Mouse (Mus musculus) erythroblast, embryonic 14.5 days (primary cell): ENCODE data around the gene Me3. TPM values are rescaled to one million over a fixed set of nuclear protein-coding genes. Genes with fewer than 3 reads are reported as not detected.

Experiments used
- H3K27me3 ChIP-seq: 2 replicates; pipeline ENCODE4 v1.6.1; 2012; ENCODE audit warnings: inconsistent platforms; ENCODE audit not compliant: control insufficient read depth
- H3K36me3 ChIP-seq: 2 replicates; pipeline ENCODE4 v1.6.1; 2012; ENCODE audit warnings: mild to moderate bottlenecking, inconsistent platforms; ENCODE audit not compliant: control insufficient read depth
- H3K4me1 ChIP-seq: 2 replicates; pipeline ENCODE4 v1.6.1; 2012; ENCODE audit warnings: inconsistent platforms; ENCODE audit not compliant: control insufficient read depth
- H3K4me3 ChIP-seq: replicated peaks from 2 replicates; pipeline ENCODE3; 2012; ENCODE audit warnings: moderate library complexity, mild to moderate bottlenecking, inconsistent platforms
- H3K9me3 ChIP-seq: 2 replicates; pipeline ENCODE4 v1.6.1; 2012; ENCODE audit warnings: low read length, inconsistent platforms, mixed read lengths; ENCODE audit not compliant: control insufficient read depth
- GATA1 ChIP-seq: IDR thresholded peaks from 2 replicates; pipeline ENCODE4 v1.6.1; 2012; ENCODE audit warnings: low read length, inconsistent platforms, mixed read lengths
- TAL1 ChIP-seq: IDR thresholded peaks from 3 replicates; pipeline ENCODE4 v1.6.1; 2012; ENCODE audit warnings: low read length, inconsistent platforms, mixed read lengths
- polyA plus RNA-seq: library from polyadenylated mRNA; stranded (reverse); fragments of >175 nt; gene quantifications from 2 replicates; pipeline ENCODE4 v1.2.3, GENCODE M21; 2012

Gene Me3
- polyA plus RNA-seq, 1 experiment, result not detected

DNA sequence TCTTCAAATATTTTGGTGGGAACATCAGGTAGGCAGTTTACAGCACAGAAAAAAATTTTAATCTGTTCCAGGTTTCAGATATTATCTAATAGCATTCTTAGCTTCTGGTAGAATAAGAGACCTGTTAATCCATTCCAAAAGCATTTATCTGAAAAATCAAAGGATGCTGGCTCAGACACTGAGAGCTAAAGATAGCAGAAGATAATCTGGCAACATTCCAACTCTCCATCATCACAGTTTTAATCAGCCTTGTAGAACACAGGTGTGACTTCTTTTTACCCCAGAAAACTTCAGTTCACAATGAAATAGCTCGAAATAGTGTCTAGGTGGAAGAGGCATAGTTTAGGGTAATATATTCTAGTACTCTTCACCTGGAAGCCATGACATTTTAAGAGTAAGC lies 149.2 kb downstream of the Me3 start:
- no peak overlapping the region for H3K4me3 ChIP-seq
- H3K9me3 ChIP-seq, result no peaks in the 10 kb centered on the region
- TF ChIP-seq GATA1 (no peak), TAL1 (no peak)
- H3K4me1 ChIP-seq, result no peaks in the 10 kb centered on the region
- no peaks in the 10 kb centered on the region for H3K27me3 ChIP-seq
- no peaks in the 10 kb centered on the region for H3K36me3 ChIP-seq

- no peaks in the 10 kb centered on the region for H3K9me3 ChIP-seq
- H3K4me1 ChIP-seq, result no peaks in the 10 kb centered on the region
- TF ChIP-seq GATA1 (no peak), TAL1 (no peak)
- H3K27me3 ChIP-seq, result no peaks in the 10 kb centered on the region
- no peak overlapping the region for H3K4me3 ChIP-seq
- H3K36me3 ChIP-seq, result no peaks in the 10 kb centered on the region
Measured at GRCm38 (mm10) chr7:89787735-89788134, 155.5 kb downstream of the Me3 start.

GRCm38 (mm10) chr7:89792576-89792975 lies 160.4 kb downstream of the Me3 start:
- H3K4me3 ChIP-seq, result no peak overlapping the region

GRCm38 (mm10) chr7:89795366-89795765 lies 163.2 kb downstream of the Me3 start:
- no peaks in the 10 kb centered on the region for H3K27me3 ChIP-seq
- no peak overlapping the region for H3K4me3 ChIP-seq
- H3K9me3 ChIP-seq, result no peaks in the 10 kb centered on the region
- H3K36me3 ChIP-seq, result no peaks in the 10 kb centered on the region
- H3K4me1 ChIP-seq, result no peaks in the 10 kb centered on the region
- TF ChIP-seq GATA1 (no peak), TAL1 (no peak)

More at GRCm38 (mm10) chr7:89792576-89792975, 160.4 kb downstream of the Me3 start:
- H3K27me3 ChIP-seq, result no peaks in the 10 kb centered on the region
- no peaks in the 10 kb centered on the region for H3K9me3 ChIP-seq
- no peaks in the 10 kb centered on the region for H3K36me3 ChIP-seq
- TF ChIP-seq TAL1 (no peak), GATA1 (no peak)
- H3K4me1 ChIP-seq, result no peaks in the 10 kb centered on the region

DNA sequence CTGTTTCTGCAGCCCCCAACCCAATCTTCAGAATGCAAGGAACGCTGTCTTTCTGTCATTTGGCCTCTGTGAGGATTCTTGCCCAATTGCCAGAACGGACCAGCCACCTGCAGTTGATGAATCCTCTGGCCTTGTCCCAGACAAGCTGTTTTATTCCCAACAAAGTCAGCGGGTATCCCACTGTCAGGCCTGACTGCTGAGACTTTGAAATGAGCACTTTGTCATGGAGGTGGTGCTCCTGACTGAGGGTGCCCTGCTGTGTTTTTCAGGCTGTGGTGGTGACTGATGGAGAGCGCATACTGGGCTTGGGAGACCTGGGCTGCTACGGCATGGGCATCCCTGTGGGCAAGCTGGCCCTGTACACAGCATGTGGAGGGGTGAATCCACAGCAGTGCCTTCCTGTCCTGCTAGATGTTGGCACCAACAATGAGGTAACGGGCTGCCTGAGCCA lies 164.2 kb downstream of the Me3 start:
- Histone ChIP-seq H3K4me3 (no peak overlapping the region), H3K36me3 (no peaks in the 10 kb centered on the region), H3K9me3 (no peaks in the 10 kb centered on the region), H3K4me1 (no peaks in the 10 kb centered on the region), H3K27me3 (no peaks in the 10 kb centered on the region)
- TF ChIP-seq GATA1, result no peak
- TF ChIP-seq TAL1, result no peak

- H3K9me3 ChIP-seq, result no peaks in the 10 kb centered on the region
Measured at GRCm38 (mm10) chr7:89798358-89799020, 166.3 kb downstream of the Me3 start.

DNA sequence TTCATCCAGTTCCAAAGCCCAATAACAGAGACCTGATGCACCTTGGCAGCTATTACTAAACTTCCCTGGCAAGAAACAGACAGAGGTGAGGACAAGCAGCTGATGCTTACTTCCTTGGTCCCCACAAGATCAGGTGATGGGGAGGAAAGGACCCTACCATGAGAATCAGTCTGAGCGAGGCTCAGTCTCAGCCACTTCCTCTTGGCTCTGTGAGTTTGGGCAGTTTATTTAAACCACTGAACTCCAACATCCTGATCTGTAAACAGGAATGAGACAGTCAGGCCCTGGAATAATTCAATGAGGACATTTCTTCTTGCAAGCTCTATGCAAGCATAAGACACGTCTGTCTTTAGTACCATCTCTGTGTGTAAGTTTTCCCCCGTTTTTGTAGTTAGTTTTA lies 170.3 kb downstream of the Me3 start:
- no peaks in the 10 kb centered on the region for H3K4me1 ChIP-seq
- H3K4me3 ChIP-seq, result no peak overlapping the region
- no peaks in the 10 kb centered on the region for H3K36me3 ChIP-seq
- H3K27me3 ChIP-seq, result no peaks in the 10 kb centered on the region
- H3K9me3 ChIP-seq, result no peaks in the 10 kb centered on the region
- TF ChIP-seq GATA1, result no peak
- no peak for TF ChIP-seq TAL1

More at GRCm38 (mm10) chr7:89798358-89799020, 166.3 kb downstream of the Me3 start:
- Histone ChIP-seq H3K36me3 (no peaks in the 10 kb centered on the region), H3K27me3 (no peaks in the 10 kb centered on the region), H3K4me1 (no peaks in the 10 kb centered on the region), H3K4me3 (no peak overlapping the region)
- TF ChIP-seq TAL1, result no peak
- no peak for TF ChIP-seq GATA1

DNA sequence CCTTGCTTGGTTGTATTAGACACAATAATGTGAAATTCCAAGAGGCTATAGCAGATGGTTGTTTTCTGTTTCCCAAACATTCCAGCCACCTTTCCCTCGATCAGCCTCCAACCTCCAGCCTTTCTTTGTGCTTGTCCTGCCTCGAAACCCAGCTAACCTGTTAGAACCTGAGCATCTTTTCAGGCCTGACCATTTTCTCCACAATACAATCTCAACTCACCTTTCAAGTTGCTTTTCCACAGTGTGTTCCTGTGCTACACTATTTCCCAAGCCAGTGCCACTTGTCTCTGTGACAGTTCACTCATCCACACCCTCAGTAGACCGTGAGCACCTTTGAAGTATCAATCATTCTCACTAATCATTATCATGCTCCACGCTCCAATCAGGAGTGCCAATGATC lies 171.8 kb downstream of the Me3 start:
- TF ChIP-seq GATA1, result no peak
- no peak for TF ChIP-seq TAL1
- H3K4me1 ChIP-seq, result no peaks in the 10 kb centered on the region
- no peaks in the 10 kb centered on the region for H3K9me3 ChIP-seq
- H3K4me3 ChIP-seq, result no peak overlapping the region
- H3K36me3 ChIP-seq, result no peaks in the 10 kb centered on the region
- no peaks in the 10 kb centered on the region for H3K27me3 ChIP-seq

DNA sequence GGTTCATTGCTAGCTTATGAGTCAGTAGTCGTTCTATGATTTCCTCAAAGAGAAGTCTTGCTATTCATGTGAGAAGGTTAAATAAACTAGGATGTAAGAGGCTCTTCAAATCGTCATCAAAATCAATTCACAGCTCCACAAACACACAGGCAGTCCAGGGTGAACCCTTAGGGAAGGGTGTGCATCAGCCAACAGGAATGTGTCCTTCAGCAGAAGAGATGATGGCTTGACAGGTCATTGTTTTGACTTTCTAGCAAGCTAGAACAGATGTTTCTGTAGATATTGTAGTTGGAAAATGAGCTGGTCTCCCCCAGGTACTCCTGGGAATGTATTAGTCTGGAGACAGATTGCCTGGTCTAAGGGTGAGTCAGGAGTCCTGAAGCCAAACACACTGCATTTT lies 177.2 kb downstream of the Me3 start:
- no peaks in the 10 kb centered on the region for H3K9me3 ChIP-seq
- TF ChIP-seq GATA1, result no peak
- TF ChIP-seq TAL1, result no peak
- no peaks in the 10 kb centered on the region for H3K4me1 ChIP-seq
- H3K27me3 ChIP-seq, result no peaks in the 10 kb centered on the region
- no peak overlapping the region for H3K4me3 ChIP-seq
- no peaks in the 10 kb centered on the region for H3K36me3 ChIP-seq

GRCm38 (mm10) chr7:89828436-89829065 lies 196.4 kb downstream of the Me3 start:
- Histone ChIP-seq H3K27me3 (no peaks in the 10 kb centered on the region), H3K4me3 (no peak overlapping the region), H3K36me3 (no peaks in the 10 kb centered on the region), H3K9me3 (no peaks in the 10 kb centered on the region), H3K4me1 (no peaks in the 10 kb centered on the region)
- no peak for TF ChIP-seq TAL1
- no peak for TF ChIP-seq GATA1
